Mouse (Mus musculus) layer of hippocampus, postnatal 36 days (tissue): ENCODE measurements around the gene Erlin1. TPM values are rescaled to one million over a fixed set of nuclear protein-coding genes. Genes with fewer than 3 reads are reported as not detected.
A peak's percentile ranks its signal among the peaks of the same experiment; 100 is the strongest.

ENCODE experiments used
- DNase-seq, 2 experiments: peaks; one replicate each; pipeline ENCODE4 v3.0.0; 2022
- total RNA-seq, 2 experiments: library from RNA; stranded (reverse); gene quantifications; 2 replicates each; pipeline ENCODE4 v1.2.3; 2021

Erlin1 gene
- total RNA-seq, 2 experiments from 2014 or later = 20.1 to 21.5 TPM

GRCm38 (mm10) chr19:44060226-44060625 lies 9.4 kb downstream of the Erlin1 start:
- no peak for DNase-seq

- no peak for DNase-seq
Observed at GRCm38 (mm10) chr19:44055173-44055826, 14.3 kb downstream of the Erlin1 start.

- no peak for DNase-seq
Observed at GRCm38 (mm10) chr19:44050388-44050787, 19.2 kb downstream of the Erlin1 start.

- DNase-seq = no peak
Observed at GRCm38 (mm10) chr19:44049282-44049681, 20.3 kb downstream of the Erlin1 start.

- no peak for DNase-seq
Observed at GRCm38 (mm10) chr19:44045847-44046246, 23.7 kb downstream of the Erlin1 start.

- DNase-seq = no peak
Observed at GRCm38 (mm10) chr19:44042121-44042520, 27.5 kb downstream of the Erlin1 start.

- no peak for DNase-seq
Observed at GRCm38 (mm10) chr19:44033396-44033795, 36.2 kb downstream of the Erlin1 start.

GRCm38 (mm10) chr19:44032046-44032744 lies 37.4 kb downstream of the Erlin1 start:
- DNase-seq = no peak

- no peak for DNase-seq
Observed at GRCm38 (mm10) chr19:44030024-44030423, 39.6 kb downstream of the Erlin1 start.

- no peak for DNase-seq
Observed at GRCm38 (mm10) chr19:44028972-44029371, 40.6 kb downstream of the Erlin1 start, which contains the start of gene Cyp2c23. Gene Cyp2c23, minus strand, starts transcription at chr19:44029208.

GRCm38 (mm10) chr19:44026956-44027530 lies 42.5 kb downstream of the Erlin1 start:
- DNase-seq = no peak

GRCm38 (mm10) chr19:44024921-44025585 lies 44.5 kb downstream of the Erlin1 start:
- DNase-seq = no peak

GRCm38 (mm10) chr19:44023066-44023465 lies 46.5 kb downstream of the Erlin1 start:
- no peak for DNase-seq

GRCm38 (mm10) chr19:44021502-44021901 lies 48.1 kb downstream of the Erlin1 start:
- DNase-seq = no peak

GRCm38 (mm10) chr19:44019739-44020138 lies 49.8 kb downstream of the Erlin1 start:
- no peak for DNase-seq

- no peak for DNase-seq
Observed at GRCm38 (mm10) chr19:44013862-44014261, 55.7 kb downstream of the Erlin1 start.

- DNase-seq = no peak
Observed at GRCm38 (mm10) chr19:44008784-44009183, 60.8 kb downstream of the Erlin1 start.

- peak; percentile 8 for DNase-seq
Observed at GRCm38 (mm10) chr19:44007186-44007585, 62.4 kb downstream of the Erlin1 start.

- no peak for DNase-seq
Observed at GRCm38 (mm10) chr19:44005025-44005424, 64.6 kb downstream of the Erlin1 start.

- DNase-seq = no peak
Observed at GRCm38 (mm10) chr19:44004261-44004660, 65.3 kb downstream of the Erlin1 start.

- DNase-seq = no peak
Observed at GRCm38 (mm10) chr19:44000720-44001119, 68.9 kb downstream of the Erlin1 start.

- no peak for DNase-seq
Observed at GRCm38 (mm10) chr19:44000061-44000460, 69.5 kb downstream of the Erlin1 start.
